Mouse (Mus musculus): Measurements from ENCODE around the gene G2e3. TPM values are rescaled to one million over a fixed set of nuclear protein-coding genes. Genes with fewer than 3 reads are reported as not detected.
A peak's percentile ranks its signal among the peaks of the same experiment; 100 is the strongest.

G2e3 gene
- polyA plus RNA-seq, 1 experiment = 105 TPM

DNA sequence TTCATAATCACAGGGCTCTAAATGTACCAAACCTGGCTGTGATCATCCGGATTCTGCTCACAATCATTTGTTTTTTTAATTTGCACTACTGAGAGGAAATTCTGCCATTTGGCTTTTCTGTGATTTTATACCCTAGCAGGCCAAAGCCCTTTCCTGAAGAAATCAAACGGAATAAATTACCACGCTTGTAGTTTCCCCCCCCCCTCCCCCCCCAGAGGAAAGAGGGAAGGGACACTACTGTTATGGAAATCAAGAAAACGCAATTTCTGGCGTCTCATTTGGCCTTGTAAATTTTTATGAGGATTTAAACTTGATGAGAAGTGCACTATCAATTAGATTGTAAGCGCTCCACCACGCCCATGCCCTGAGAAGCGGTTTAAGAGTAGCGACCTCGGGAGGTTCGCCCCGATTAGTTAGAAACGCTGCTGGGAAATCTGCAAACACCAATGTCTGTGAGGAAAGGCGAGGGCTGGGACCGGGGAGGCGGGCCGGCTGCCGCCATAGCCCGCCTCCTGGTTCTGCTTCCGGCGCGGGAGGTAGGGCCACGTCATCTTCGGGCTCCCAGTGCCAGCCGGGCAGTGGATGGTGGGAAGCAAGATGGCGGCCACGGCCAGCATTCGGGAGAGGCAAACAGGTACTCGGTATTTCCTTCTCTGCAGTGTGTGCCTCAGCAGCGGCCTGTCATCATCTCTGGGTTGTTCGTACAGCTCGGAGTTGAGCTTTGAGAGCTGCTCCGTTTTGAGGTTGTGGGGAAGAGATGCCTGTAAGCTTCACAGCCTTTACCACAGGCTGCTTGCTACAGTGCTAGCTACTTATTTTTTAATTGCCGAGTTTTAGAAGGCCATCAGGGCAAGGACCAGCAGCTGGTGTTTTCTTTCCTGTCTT is 29.4 kb downstream of the G2e3 start, which contains the start of gene Scfd1:
TSS of gene Scfd1 (plus strand) at position 508 of the 885 bp plus-strand sequence.
- TF ChIP-seq POLR2A (IDR thresholded peaks at IDR 0.05; ENCODE audit: insufficient read depth, low read depth, low read length) = peak; percentile 76
- TF ChIP-seq CTCF (IDR thresholded peaks at IDR 0.05; ENCODE audit: insufficient read depth, low read depth, low read length) = no peak
- under 1% methylated on average over 34 of the region's 34 CpGs for WGBS
- Histone ChIP-seq H3K27ac (ENCODE audit: insufficient read depth, low read depth, low read length) (peak within 1 kb of the TSS; percentile 66), H3K4me3 (ENCODE audit: insufficient read depth, low read depth, low read length) (peak within 1 kb of the TSS; percentile 71), H3K4me1 (ENCODE audit: control insufficient read depth, insufficient read depth, low read length) (no peaks in the 10 kb centered on the region)

DNA sequence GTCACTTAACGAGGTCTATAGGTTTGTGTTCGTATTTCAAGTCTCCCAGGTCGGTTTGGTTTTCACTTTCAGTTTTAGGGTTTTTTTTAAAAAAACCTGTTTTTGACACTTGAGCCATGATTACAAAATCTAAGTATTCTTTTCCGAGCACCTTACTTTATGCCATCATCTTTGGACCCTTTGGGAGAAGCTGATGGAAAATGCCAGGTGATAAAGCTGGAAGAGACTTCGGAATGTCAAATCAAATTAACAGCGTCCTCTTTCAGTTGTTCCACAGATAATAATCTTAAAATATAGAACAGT is 30.0 kb downstream of the G2e3 start:
- 16% methylated on average over 6 of the region's 6 CpGs for WGBS
- Histone ChIP-seq H3K27ac (ENCODE audit: insufficient read depth, low read depth, low read length) (no peak overlapping the region), H3K4me1 (ENCODE audit: control insufficient read depth, insufficient read depth, low read length) (no peaks in the 10 kb centered on the region), H3K4me3 (ENCODE audit: insufficient read depth, low read depth, low read length) (peak overlapping the region; percentile 71)
- no peak for TF ChIP-seq POLR2A (IDR thresholded peaks at IDR 0.05; ENCODE audit: insufficient read depth, low read depth, low read length)

DNA sequence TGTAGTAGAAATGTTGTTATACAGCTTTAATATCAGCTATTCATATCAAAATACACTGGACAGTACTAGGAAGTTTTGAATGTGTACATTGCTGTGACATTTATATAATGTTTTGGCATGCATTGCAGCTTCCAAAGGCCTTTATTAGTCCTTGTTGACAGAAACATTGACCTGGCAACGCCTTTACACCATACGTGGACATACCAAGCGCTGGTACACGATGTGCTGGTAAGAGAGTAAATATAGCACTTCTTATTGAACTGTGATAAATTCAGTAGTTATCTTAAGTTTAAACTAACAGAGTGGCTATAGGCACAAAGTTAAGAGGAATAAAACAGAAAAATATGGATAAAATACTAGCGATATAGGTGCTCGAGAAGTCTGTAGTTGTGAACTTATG is 52.0 kb downstream of the G2e3 start:
- Histone ChIP-seq H3K4me1 (ENCODE audit: control insufficient read depth, insufficient read depth, low read length) (no peaks in the 10 kb centered on the region), H3K4me3 (ENCODE audit: insufficient read depth, low read depth, low read length) (no peak overlapping the region), H3K27ac (ENCODE audit: insufficient read depth, low read depth, low read length) (no peak overlapping the region)
- WGBS = 94% methylated on average over 6 of the region's 6 CpGs
- TF ChIP-seq POLR2A (IDR thresholded peaks at IDR 0.05; ENCODE audit: insufficient read depth, low read depth, low read length) (no peak), CTCF (IDR thresholded peaks at IDR 0.05; ENCODE audit: insufficient read depth, low read depth, low read length) (no peak)

DNA sequence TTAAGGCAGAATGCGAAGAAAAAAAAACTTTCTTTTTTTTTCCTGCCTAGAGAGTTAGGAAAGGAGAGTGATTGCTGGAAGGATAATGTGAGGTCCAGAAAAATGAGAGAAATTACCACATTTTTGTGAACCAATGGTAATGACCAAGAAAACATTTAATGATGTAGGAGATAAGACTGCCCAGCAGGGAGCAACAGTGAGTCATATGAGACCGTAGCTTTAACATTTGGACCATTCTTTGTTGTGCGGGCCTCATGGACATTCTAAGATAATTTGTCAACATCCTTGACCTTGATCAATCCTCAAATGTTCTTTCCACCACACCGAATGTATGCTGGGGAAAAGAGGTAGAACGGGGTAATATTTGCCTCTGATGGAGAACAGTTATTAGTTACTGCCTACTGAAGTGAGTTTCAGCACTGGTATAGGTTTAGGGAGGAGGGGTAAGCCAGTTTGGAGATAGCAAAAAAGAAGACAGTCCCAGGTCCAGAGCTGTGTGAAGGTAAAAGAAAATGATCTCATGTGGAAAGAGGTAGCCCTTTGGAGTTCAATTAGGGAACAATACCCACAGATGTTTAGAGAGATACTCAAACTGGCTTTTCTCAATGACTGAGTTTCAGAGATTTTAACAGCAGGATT is 54.3 kb downstream of the G2e3 start:
- WGBS = 57% methylated on average over 5 of the region's 5 CpGs

DNA sequence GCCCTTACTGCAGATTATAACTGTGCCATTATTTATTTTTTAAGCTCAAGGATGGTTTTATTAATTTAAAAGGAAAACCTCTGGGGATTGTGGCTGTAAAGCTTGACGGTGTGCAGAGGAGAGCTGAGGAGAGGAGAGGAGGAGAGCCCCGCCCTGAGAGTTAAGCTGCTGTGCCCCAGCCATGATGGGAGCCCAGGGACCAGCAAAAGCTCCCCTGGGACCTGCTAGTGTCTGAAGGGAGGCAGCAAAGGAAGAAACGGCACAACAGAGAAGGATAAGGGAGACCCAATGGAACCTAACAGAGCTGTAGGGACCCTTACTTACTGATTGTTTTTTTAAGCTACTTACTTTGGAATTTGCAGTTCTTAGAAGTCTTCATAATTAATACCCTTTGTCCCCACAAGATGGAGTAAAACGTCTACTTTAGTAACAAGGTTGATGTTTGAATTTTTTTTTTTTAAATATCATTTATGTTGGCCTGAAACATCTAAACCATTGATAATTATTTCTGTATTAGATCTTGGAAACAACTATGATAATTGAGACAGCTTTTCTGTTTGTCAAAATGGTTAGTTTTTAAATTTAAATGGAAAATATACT is 56.2 kb downstream of the G2e3 start:
- no peak for TF ChIP-seq POLR2A (IDR thresholded peaks at IDR 0.05; ENCODE audit: insufficient read depth, low read depth, low read length)
- TF ChIP-seq CTCF (IDR thresholded peaks at IDR 0.05; ENCODE audit: insufficient read depth, low read depth, low read length) = no peak
- WGBS = 65% methylated on average over 4 of the region's 4 CpGs
- no peak overlapping the region for H3K4me3 ChIP-seq (ENCODE audit: insufficient read depth, low read depth, low read length)
- H3K4me1 ChIP-seq (ENCODE audit: control insufficient read depth, insufficient read depth, low read length) = no peaks in the 10 kb centered on the region
- no peak overlapping the region for H3K27ac ChIP-seq (ENCODE audit: insufficient read depth, low read depth, low read length)

More for the DNA sequence above, 54.3 kb downstream of the G2e3 start:
- TF ChIP-seq POLR2A (IDR thresholded peaks at IDR 0.05; ENCODE audit: insufficient read depth, low read depth, low read length) = no peak
- TF ChIP-seq CTCF (IDR thresholded peaks at IDR 0.05; ENCODE audit: insufficient read depth, low read depth, low read length) = no peak
- Histone ChIP-seq H3K27ac (ENCODE audit: insufficient read depth, low read depth, low read length) (no peak overlapping the region), H3K4me3 (ENCODE audit: insufficient read depth, low read depth, low read length) (no peak overlapping the region), H3K4me1 (ENCODE audit: control insufficient read depth, insufficient read depth, low read length) (no peaks in the 10 kb centered on the region)

DNA sequence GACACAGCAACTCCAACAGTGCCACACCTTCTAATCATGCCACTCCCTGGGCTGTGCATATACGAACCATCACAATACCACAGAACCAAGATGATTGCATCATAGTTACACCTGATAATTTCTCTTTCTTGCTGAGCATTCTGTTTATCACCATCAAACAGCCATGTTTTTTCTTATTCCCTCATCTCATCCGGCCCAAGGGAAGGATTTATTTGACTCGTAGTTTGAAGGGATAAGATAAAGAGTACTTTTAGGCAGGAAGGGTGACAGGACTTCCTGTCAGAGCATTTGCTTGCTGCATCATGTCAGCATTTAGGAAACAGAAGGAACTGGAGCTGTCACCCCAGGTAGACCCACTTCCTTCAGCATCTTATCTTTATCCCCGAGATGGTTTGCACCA is 63.5 kb downstream of the G2e3 start:
- 90% methylated on average over 4 of the region's 4 CpGs for WGBS
- H3K27ac ChIP-seq (ENCODE audit: insufficient read depth, low read depth, low read length) = no peak overlapping the region
- H3K4me3 ChIP-seq (ENCODE audit: insufficient read depth, low read depth, low read length) = no peak overlapping the region
- H3K4me1 ChIP-seq (ENCODE audit: control insufficient read depth, insufficient read depth, low read length) = no peaks in the 10 kb centered on the region
- TF ChIP-seq POLR2A (IDR thresholded peaks at IDR 0.05; ENCODE audit: insufficient read depth, low read depth, low read length) = no peak
- TF ChIP-seq CTCF (IDR thresholded peaks at IDR 0.05; ENCODE audit: insufficient read depth, low read depth, low read length) = no peak

Other genes with a start within 250 kb of the G2e3 start
- gene Scfd1, start 29.4 kb downstream of the G2e3 start, polyA plus RNA-seq (2012; ENCODE audit: insufficient read depth, insufficient read length, low replicate concordance, missing spikeins) = not detected in 2 replicates
- gene Coch, start 245.3 kb downstream of the G2e3 start, polyA plus RNA-seq (2012; ENCODE audit: insufficient read depth, insufficient read length, low replicate concordance, missing spikeins) = not detected in 2 replicates

All from olfactory bulb, adult 2 months (tissue).